Mouse (Mus musculus) forebrain, embryonic 13.5 days (tissue): Measurements from ENCODE around the gene Rbak. TPM values are rescaled to one million over a fixed set of nuclear protein-coding genes. Genes with fewer than 3 reads are reported as not detected.

Experiments used
- ATAC-seq: fragments of 200-750 bp; cut with Nextera tagmentation; 2 replicates; pipeline ENCODE4 v1.8.0; 2017
- H3K27ac ChIP-seq: fragments of 300-500 bp; sonication (generic); 2 replicates; pipeline ENCODE4 v1.5.1; 2015; ENCODE audit warnings: inconsistent platforms, mild to moderate bottlenecking, moderate library complexity
- H3K27me3 ChIP-seq: fragments of 300-500 bp; sonication (generic); 2 replicates; pipeline ENCODE4 v1.6.1; 2015; ENCODE audit warnings: mild to moderate bottlenecking, inconsistent platforms
- H3K36me3 ChIP-seq: fragments of 300-500 bp; sonication (generic); 2 replicates; pipeline ENCODE4 v1.6.1; 2015; ENCODE audit warnings: mild to moderate bottlenecking, inconsistent platforms; ENCODE audit not compliant: poor library complexity, severe bottlenecking
- H3K4me1 ChIP-seq: fragments of 300-500 bp; sonication (generic); 2 replicates; pipeline ENCODE4 v1.6.1; 2015; ENCODE audit warnings: inconsistent platforms
- H3K4me2 ChIP-seq: fragments of 300-500 bp; sonication (generic); 2 replicates; pipeline ENCODE4 v1.6.1; 2015; ENCODE audit warnings: inconsistent platforms, mild to moderate bottlenecking, moderate library complexity
- H3K4me3 ChIP-seq: fragments of 300-500 bp; sonication (generic); 2 replicates; pipeline ENCODE4 v1.5.1; 2015; ENCODE audit warnings: mild to moderate bottlenecking, inconsistent platforms
- H3K9ac ChIP-seq: fragments of 300-500 bp; sonication (generic); 2 replicates; pipeline ENCODE4 v1.6.1; 2015; ENCODE audit warnings: mild to moderate bottlenecking, inconsistent platforms
- H3K9me3 ChIP-seq: fragments of 300-500 bp; sonication (generic); replicated peaks from 2 replicates; pipeline ENCODE4 v1.6.1; 2016; ENCODE audit warnings: inconsistent platforms
- WGBS: fragments of 180-500 bp; shearing (Covaris S2); methylation state at CpG from one replicate; pipeline ENCODE4 v1.1.7; 2015; 5-methylcytosine and 5-hydroxymethylcytosine counted together
- microRNA-seq: library from miRNA; unstranded; fragments of <30 nt; microRNA quantifications from one replicate; pipeline ENCODE4, GENCODE M21; 2016
- polyA plus RNA-seq: library from polyadenylated mRNA; unstranded; fragments of >200 nt; fragmentation: Nextera tagmentation; extraction: Ambion mirVana; gene quantifications from 2 replicates; pipeline ENCODE4 v1.2.1, GENCODE M21; 2015

Gene Rbak
- polyA plus RNA-seq, 1 experiment from 2014 or later = 14.9 TPM

DNA sequence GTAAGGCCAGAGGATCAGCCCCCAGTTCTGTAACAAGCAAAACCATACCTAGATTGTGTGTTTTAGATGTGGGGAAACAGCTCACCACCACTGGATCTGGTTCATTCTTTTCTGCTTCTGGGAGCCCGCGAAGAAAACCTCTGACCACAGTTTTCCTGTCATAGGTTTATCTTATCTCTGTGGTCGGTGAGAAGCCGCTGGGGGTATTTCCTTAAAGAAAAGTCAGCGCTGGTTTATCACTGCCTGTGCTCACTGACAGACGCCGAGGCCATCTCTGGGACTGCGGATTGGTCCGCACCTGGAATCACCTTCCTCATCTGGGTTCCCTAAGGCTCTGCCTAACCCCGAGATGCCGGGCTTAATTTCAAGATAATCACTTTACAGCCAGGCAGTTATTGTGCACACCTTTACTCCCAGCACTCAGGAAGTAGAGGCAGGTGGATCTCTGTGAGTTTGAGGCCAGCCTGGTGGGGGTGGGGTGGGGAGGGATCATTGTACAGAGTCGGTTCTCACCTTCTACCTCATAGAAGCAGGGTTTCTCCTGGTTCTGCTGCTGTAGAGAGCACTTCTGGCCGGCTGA is 47.5 kb downstream of the Rbak start:
- no peak overlapping the region for H3K4me3 ChIP-seq
- WGBS = 86% methylated on average over 13 of the region's 13 CpGs
- H3K27ac ChIP-seq = no peak overlapping the region
- no peaks in the 10 kb centered on the region for H3K27me3 ChIP-seq
- H3K4me1 ChIP-seq = no peaks in the 10 kb centered on the region
- H3K9ac ChIP-seq = no peak overlapping the region
- ATAC-seq = no peak
- H3K9me3 ChIP-seq = no peaks in the 10 kb centered on the region; the same call in 1 of the 2 replicates
- H3K36me3 ChIP-seq = no peaks in the 10 kb centered on the region
- no peak overlapping the region for H3K4me2 ChIP-seq

GRCm38 (mm10) chr5:143130342-143130741 is 50.2 kb downstream of the Rbak start:
- Histone ChIP-seq H3K36me3 (no peaks in the 10 kb centered on the region), H3K27ac (no peak overlapping the region), H3K4me2 (no peak overlapping the region), H3K9me3 (no peaks in the 10 kb centered on the region; the same call in 1 of the 2 replicates), H3K4me1 (peaks cover 5% of the 10 kb centered on the region; the same call in 1 of the 2 replicates), H3K9ac (no peak overlapping the region), H3K27me3 (no peaks in the 10 kb centered on the region), H3K4me3 (no peak overlapping the region)
- no peak for ATAC-seq
- WGBS = 88% methylated on average over 7 of the region's 7 CpGs

GRCm38 (mm10) chr5:143129101-143129500 is 51.5 kb downstream of the Rbak start:
- no peaks in the 10 kb centered on the region for H3K27me3 ChIP-seq
- H3K27ac ChIP-seq = no peak overlapping the region
- no peak for ATAC-seq
- WGBS = 92% methylated on average over 16 of the region's 16 CpGs
- no peak overlapping the region for H3K4me2 ChIP-seq
- no peaks in the 10 kb centered on the region; the same call in 1 of the 2 replicates for H3K9me3 ChIP-seq
- H3K4me1 ChIP-seq = peaks cover 9% of the 10 kb centered on the region; the same call in 1 of the 2 replicates
- no peak overlapping the region for H3K4me3 ChIP-seq
- no peak overlapping the region for H3K9ac ChIP-seq
- H3K36me3 ChIP-seq = no peaks in the 10 kb centered on the region

DNA sequence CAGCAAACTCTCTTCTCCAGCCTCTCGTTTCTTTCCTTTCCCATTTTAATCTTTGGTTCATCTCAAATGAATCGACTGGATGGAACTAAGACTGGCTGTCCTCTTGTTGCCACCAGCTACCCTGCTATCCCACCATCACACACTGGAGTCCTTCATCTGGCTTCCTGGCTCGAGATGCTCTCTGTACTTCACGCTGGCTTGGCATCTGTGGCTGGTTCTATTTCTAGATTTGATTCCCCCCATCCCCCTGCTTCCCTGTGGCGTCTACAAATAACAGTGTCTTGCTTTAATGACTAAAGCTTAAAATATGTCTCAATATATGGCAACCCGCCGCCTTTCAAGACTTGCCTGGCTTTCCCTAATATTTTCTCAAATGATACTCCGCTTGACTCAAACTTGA is 52.7 kb downstream of the Rbak start:
- WGBS = 88% methylated on average over 8 of the region's 8 CpGs
- Histone ChIP-seq H3K4me2 (no peak overlapping the region), H3K27ac (no peak overlapping the region), H3K27me3 (no peaks in the 10 kb centered on the region), H3K4me1 (peaks cover 9% of the 10 kb centered on the region; the same call in 1 of the 2 replicates), H3K36me3 (no peaks in the 10 kb centered on the region), H3K4me3 (no peak overlapping the region), H3K9me3 (no peaks in the 10 kb centered on the region; the same call in 1 of the 2 replicates), H3K9ac (no peak overlapping the region)
- no peak for ATAC-seq

- ATAC-seq = no peak
- Histone ChIP-seq H3K4me1 (peaks cover 9% of the 10 kb centered on the region; the same call in 1 of the 2 replicates), H3K36me3 (no peaks in the 10 kb centered on the region), H3K4me3 (no peak overlapping the region), H3K27me3 (no peaks in the 10 kb centered on the region), H3K9me3 (no peaks in the 10 kb centered on the region; the same call in 1 of the 2 replicates), H3K9ac (no peak overlapping the region), H3K4me2 (no peak overlapping the region), H3K27ac (no peak overlapping the region)
- 72% methylated on average over 4 of the region's 4 CpGs for WGBS
These were observed 53.7 kb downstream of the Rbak start for GRCm38 (mm10) chr5:143126908-143127307.

- Histone ChIP-seq H3K27me3 (no peaks in the 10 kb centered on the region), H3K4me2 (no peak overlapping the region), H3K36me3 (no peaks in the 10 kb centered on the region), H3K9ac (no peak overlapping the region), H3K4me1 (peaks cover 9% of the 10 kb centered on the region; the same call in 1 of the 2 replicates), H3K27ac (peak overlapping the region; percentile 66; the same call in 1 of the 2 replicates), H3K4me3 (no peak overlapping the region), H3K9me3 (no peaks in the 10 kb centered on the region; the same call in 1 of the 2 replicates)
- ATAC-seq = no peak
- WGBS = 90% methylated on average over 9 of the region's 9 CpGs
These were observed 54.5 kb downstream of the Rbak start for GRCm38 (mm10) chr5:143126089-143126488.

GRCm38 (mm10) chr5:143125601-143126000 is 55.0 kb downstream of the Rbak start:
- Histone ChIP-seq H3K36me3 (no peaks in the 10 kb centered on the region), H3K9me3 (no peaks in the 10 kb centered on the region; the same call in 1 of the 2 replicates), H3K4me1 (peaks cover 9% of the 10 kb centered on the region; the same call in 1 of the 2 replicates), H3K9ac (no peak overlapping the region), H3K27me3 (no peaks in the 10 kb centered on the region), H3K4me3 (no peak overlapping the region), H3K4me2 (peak overlapping the region; percentile 3; the same call in 1 of the 2 replicates), H3K27ac (peak overlapping the region; percentile 66)
- ATAC-seq = peak; percentile 75; the same call in 1 of the 2 replicates
- WGBS = 16% methylated on average over 7 of the region's 7 CpGs

DNA sequence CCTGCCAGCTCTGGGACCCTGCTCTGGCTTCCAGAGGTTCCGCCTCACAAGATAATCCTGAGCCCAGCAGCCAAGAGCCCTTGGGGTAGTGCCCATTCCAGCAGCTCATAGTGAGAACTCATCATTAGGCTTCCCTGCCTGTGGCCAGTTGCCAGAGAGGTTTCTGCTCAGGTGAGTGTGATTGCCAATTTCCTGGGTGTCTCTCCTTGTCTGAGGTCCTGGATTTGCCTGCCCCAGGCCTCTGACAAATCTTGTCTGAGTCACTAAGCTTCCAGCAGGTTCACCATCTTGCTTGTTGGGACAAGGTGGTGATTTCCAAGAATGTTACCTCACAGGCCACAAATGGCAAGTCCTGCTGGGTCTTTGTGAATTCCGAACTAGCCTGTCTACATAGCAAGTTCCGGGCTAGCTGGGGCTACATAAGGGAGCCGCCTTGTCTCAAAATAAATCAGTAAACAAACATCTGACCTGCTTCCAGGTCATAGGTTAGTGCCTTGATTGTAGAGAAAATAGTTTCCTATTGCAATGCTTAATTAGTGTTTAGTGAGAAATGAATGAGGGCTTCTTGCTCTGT is 55.7 kb downstream of the Rbak start:
- peak overlapping the region; percentile 66 for H3K27ac ChIP-seq
- ATAC-seq = no peak
- no peak overlapping the region for H3K4me2 ChIP-seq
- H3K9ac ChIP-seq = no peak overlapping the region
- no peaks in the 10 kb centered on the region for H3K36me3 ChIP-seq
- H3K4me1 ChIP-seq = peaks cover 9% of the 10 kb centered on the region; the same call in 1 of the 2 replicates
- H3K4me3 ChIP-seq = no peak overlapping the region
- H3K27me3 ChIP-seq = no peaks in the 10 kb centered on the region
- no peaks in the 10 kb centered on the region; the same call in 1 of the 2 replicates for H3K9me3 ChIP-seq
- WGBS = 74% methylated on average over 4 of the region's 4 CpGs

DNA sequence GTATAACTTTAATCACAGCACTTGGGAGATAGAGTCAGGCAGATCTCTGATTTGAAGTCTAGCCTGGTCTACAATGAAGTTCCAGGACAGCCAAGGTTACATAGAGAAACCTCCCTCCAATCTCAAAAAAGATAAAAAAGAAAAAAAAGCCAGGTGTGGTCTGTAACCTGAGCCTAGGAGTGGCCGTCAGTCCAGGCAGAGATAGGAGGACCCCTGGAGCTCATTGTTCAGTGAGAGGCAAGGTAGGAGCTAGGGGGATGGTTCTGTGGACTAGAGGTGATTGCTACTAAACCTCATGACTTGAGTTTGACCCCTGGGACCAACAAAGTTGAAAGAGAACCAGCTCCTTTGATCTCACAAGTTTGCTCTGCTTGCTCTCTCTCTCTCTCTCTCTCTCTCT is 57.9 kb downstream of the Rbak start:
- Histone ChIP-seq H3K36me3 (no peaks in the 10 kb centered on the region), H3K27ac (no peak overlapping the region), H3K4me3 (no peak overlapping the region), H3K27me3 (no peaks in the 10 kb centered on the region), H3K4me2 (no peak overlapping the region), H3K9ac (no peak overlapping the region), H3K9me3 (no peaks in the 10 kb centered on the region), H3K4me1 (peaks cover 9% of the 10 kb centered on the region; the same call in 1 of the 2 replicates)
- 35% methylated on average over 1 of the region's 1 CpGs for WGBS
- no peak for ATAC-seq

Small RNA genes lying within 50 kb of the gene (microRNA-seq; reads per million reads assigned to microRNA genes)
- gene Gm44405 = not detected

Other genes with a start within 250 kb of the Rbak start
- 521 and 522 TPM in 2 replicates for gene Fscn1, start 220.4 kb downstream of the Rbak start, polyA plus RNA-seq
- gene Rnf216, start 67.8 kb downstream of the Rbak start, polyA plus RNA-seq = 36.7 and 38.4 TPM in 2 replicates
- 0.05 TPM in 1 of 2 replicates, not detected in the other for gene Olfr718-ps1, start 33.2 kb downstream of the Rbak start, polyA plus RNA-seq
- gene Spdye4b, start 242 bp upstream of the Rbak start, polyA plus RNA-seq = not detected in 2 replicates
- gene Spdye4a, start 46.1 kb upstream of the Rbak start, polyA plus RNA-seq = not detected in 2 replicates
- 22.7 and 23.5 TPM in 2 replicates for gene Zfp12, start 54.4 kb upstream of the Rbak start, polyA plus RNA-seq
- gene Zfp316, start 89.2 kb upstream of the Rbak start, polyA plus RNA-seq = 5.8 and 6.1 TPM in 2 replicates
- not detected in 2 replicates for gene Zfp853, start 112.8 kb upstream of the Rbak start, polyA plus RNA-seq
- gene E130309D02Rik, start 134.6 kb upstream of the Rbak start, polyA plus RNA-seq = 50.0 and 51.5 TPM in 2 replicates
- gene Zdhhc4, start 148.5 kb upstream of the Rbak start, polyA plus RNA-seq = 68.4 and 78.9 TPM in 2 replicates
- 0.15 and 0.23 TPM in 2 replicates for gene Grid2ip, start 176.6 kb upstream of the Rbak start, polyA plus RNA-seq
- 146 and 148 TPM in 2 replicates for gene Kdelr2, start 223.1 kb upstream of the Rbak start, polyA plus RNA-seq